Mouse (Mus musculus): Measurements from ENCODE around the gene Nisch.

Nisch gene

GRCm38 (mm10) chr14:31165010-31165409, 51.7 kb downstream of the Nisch start:
- in situ Hi-C loops (cut with MboI; ENCODE audit: low sequenced_read_pairs): no loop called here

- in situ Hi-C loops (cut with MboI; ENCODE audit: low sequenced_read_pairs): no loop called here
These were observed 52.7 kb downstream of the Nisch start for GRCm38 (mm10) chr14:31164067-31164466.

- in situ Hi-C loops (cut with MboI; ENCODE audit: low sequenced_read_pairs): no loop called here
These were observed 55.1 kb downstream of the Nisch start for GRCm38 (mm10) chr14:31161638-31162037.

GRCm38 (mm10) chr14:31161191-31161590, 55.6 kb downstream of the Nisch start:
- in situ Hi-C loops (cut with MboI; ENCODE audit: low sequenced_read_pairs): no loop called here

GRCm38 (mm10) chr14:31160196-31161150, 56.3 kb downstream of the Nisch start:
- in situ Hi-C loops (cut with MboI; ENCODE audit: low sequenced_read_pairs): no loop called here

- in situ Hi-C loops (cut with MboI; ENCODE audit: low sequenced_read_pairs): no loop called here
These were observed 71.1 kb downstream of the Nisch start for GRCm38 (mm10) chr14:31145694-31146093.

GRCm38 (mm10) chr14:31141011-31141410, 75.7 kb downstream of the Nisch start:
- in situ Hi-C loops (cut with MboI; ENCODE audit: low sequenced_read_pairs): no loop called here

- in situ Hi-C loops (cut with MboI; ENCODE audit: low sequenced_read_pairs): no loop called here
These were observed 76.6 kb downstream of the Nisch start for GRCm38 (mm10) chr14:31140141-31140540.

GRCm38 (mm10) chr14:31139666-31140065, 77.1 kb downstream of the Nisch start:
- in situ Hi-C loops (cut with MboI; ENCODE audit: low sequenced_read_pairs): no loop called here

- in situ Hi-C loops (cut with MboI; ENCODE audit: low sequenced_read_pairs): no loop called here
These were observed 77.8 kb downstream of the Nisch start for GRCm38 (mm10) chr14:31138897-31139429.

GRCm38 (mm10) chr14:31138219-31138896, 78.4 kb downstream of the Nisch start:
- in situ Hi-C loops (cut with MboI; ENCODE audit: low sequenced_read_pairs): no loop called here

- in situ Hi-C loops (cut with MboI; ENCODE audit: low sequenced_read_pairs): no loop called here
These were observed 79.0 kb downstream of the Nisch start for GRCm38 (mm10) chr14:31137791-31138190.

GRCm38 (mm10) chr14:31137281-31137595, 79.5 kb downstream of the Nisch start:
- in situ Hi-C loops (cut with MboI; ENCODE audit: low sequenced_read_pairs): no loop called here

GRCm38 (mm10) chr14:31136411-31137280, 80.1 kb downstream of the Nisch start:
- in situ Hi-C loops (cut with MboI; ENCODE audit: low sequenced_read_pairs): no loop called here

GRCm38 (mm10) chr14:31135495-31136410, 81.0 kb downstream of the Nisch start:
- in situ Hi-C loops (cut with MboI; ENCODE audit: low sequenced_read_pairs): no loop called here

GRCm38 (mm10) chr14:31134015-31135000, 82.4 kb downstream of the Nisch start:
- in situ Hi-C loops (cut with MboI; ENCODE audit: low sequenced_read_pairs): no loop called here

- in situ Hi-C loops (cut with MboI; ENCODE audit: low sequenced_read_pairs): no loop called here
These were observed 83.6 kb downstream of the Nisch start for GRCm38 (mm10) chr14:31133023-31133665.

GRCm38 (mm10) chr14:31132491-31132975, 84.2 kb downstream of the Nisch start:
- in situ Hi-C loops (cut with MboI; ENCODE audit: low sequenced_read_pairs): no loop called here
